Mouse (Mus musculus) adrenal gland, adult 2 months (tissue): ENCODE measurements around the gene Tmem59l. TPM values are rescaled to one million over a fixed set of nuclear protein-coding genes. Genes with fewer than 3 reads are reported as not detected.
A peak's percentile ranks its signal among the peaks of the same experiment; 100 is the strongest.

Experiments
- DNase-seq: peaks from one replicate; pipeline ENCODE4 v3.0.0; 2021
- polyA plus RNA-seq: library from polyadenylated mRNA; depleted of rRNA; stranded (reverse); fragments of >200 nt; gene quantifications from 2 replicates; pipeline ENCODE4 v1.2.3, GENCODE M21; 2012
- total RNA-seq, 2 experiments: library from RNA; stranded (reverse); gene quantifications; 2 replicates each; pipeline ENCODE4 v1.2.3; 2021

Tmem59l gene
- total and polyA plus RNA-seq, 3 experiments, result 16.8 to 42.9 (median 24.3) TPM

DNA sequence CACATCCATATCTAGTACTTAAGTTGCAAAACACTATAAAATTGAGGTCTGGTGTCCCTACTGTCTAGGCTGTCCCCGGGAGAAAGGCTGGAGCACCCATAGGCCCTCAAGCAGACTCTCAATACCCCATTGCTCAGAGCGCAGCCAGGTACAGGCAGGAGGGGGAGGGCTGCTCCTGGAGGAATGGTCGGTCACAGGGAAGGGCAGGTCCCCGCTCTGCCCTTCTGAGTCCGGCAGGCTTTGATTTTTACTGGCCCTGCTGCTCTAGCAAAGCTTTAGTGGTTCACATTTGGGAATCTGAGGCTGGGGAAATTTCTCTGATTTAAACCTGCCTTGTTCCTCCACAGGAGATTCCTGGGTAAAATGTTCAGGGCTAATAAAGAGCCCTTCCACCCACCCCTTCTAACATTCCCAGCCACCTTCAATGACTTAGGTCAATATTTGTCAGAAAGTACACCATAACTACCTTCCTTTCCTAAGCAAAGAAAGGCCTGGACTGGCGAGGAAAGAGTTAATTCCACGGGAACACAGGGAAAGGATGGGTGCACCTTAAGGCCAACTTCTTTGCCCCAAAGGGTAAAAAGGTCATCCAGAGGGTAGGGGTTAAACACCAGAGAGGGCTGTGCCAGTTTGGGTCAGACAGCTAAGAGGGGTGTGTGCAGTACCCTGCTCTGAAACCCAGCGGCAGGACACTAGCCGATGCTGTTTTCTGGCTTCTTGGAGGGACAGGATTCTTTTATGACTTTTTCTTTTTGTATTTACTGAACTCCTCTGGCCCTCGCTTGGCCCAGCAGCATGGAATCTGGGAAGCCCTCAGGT lies 3.1 kb upstream of the Tmem59l start:
- no peak for DNase-seq

DNA sequence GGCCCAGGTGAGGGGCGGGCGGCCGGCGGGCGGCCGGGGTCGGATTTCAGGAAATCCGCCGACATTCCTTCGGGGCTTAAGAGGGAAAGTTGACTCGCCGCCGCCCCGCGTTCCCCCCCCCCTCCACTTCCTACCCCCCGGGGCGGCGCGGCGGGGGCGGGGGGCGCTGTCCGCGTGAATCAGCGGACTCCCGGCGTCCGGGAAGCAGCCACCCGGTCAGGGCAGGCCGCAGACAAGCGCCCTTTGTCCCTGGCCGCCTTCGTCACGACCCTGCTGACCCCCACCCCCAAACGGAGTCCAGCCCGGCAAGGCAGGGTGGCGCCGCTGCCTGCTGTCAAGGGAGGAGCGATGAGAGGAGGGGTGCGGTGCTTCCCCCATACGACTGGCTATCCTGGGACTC lies 2.4 kb upstream of the Tmem59l start:
- DNase-seq, result no peak

DNA sequence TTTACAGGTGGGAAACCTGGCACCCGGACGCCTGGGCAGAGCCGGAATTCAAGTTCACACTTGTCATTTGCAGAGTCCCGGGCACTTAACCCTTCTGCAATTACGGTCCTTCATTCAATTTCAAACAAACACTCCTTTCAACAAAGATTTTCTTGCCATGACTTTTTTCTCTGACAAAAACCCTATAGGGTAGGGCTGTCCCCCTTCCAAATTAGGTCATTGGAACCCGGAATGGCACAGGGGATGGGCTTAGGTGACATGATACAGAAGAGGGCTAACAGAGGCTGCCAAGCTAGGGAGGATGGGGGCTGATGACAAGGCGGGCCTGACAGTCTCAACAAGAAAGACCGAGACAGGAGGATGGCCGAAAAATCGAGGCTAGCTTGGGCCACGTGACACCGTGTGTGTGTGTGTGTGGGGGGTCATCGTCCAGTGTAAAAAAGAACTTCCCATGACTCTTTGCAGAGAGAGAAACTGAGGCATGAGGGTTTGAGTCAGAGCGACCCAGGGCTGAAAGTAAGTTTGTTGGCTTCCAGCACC lies 1.8 kb upstream of the Tmem59l start:
- DNase-seq, result no peak

DNA sequence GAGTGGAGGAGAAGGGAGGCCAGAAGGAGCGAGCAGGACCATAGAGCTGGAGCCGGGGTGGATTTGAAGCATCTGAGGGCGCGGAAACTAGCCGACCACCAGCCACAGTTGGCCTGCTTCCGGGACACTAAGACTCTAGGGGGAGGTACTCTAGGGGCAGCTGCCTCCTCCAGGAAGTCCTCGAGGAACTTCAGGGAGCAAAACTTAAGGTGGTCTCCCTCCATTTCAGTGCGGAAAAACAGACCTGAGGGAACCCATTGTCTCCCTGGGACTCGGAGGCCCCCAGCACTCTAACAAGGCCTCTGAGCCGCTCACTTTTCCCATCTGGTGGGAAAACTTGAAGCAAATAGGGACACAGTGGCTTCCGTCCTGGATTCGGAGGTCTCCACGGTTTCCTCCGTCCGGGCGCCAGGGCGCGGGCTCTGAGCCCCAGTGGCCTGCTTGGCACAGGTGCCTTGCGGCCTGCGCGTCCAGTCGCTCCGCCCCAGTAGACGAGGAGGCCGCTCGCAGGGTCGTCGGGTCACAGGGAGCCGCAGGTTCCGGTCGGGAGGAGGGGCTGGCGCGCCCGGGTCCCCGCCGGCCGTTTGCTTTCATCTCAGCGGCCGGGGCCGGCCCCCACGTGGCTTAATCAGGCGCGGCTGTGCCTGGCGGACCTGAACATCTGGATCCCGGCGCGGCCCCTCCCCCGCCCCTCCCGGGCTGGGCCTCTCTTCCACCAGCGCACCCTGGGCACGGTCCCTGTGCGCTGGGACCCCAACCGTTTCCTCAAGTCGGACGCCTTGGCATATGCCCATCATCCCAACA lies 1.0 kb upstream of the Tmem59l start:
- peak; percentile 47 for DNase-seq

DNA sequence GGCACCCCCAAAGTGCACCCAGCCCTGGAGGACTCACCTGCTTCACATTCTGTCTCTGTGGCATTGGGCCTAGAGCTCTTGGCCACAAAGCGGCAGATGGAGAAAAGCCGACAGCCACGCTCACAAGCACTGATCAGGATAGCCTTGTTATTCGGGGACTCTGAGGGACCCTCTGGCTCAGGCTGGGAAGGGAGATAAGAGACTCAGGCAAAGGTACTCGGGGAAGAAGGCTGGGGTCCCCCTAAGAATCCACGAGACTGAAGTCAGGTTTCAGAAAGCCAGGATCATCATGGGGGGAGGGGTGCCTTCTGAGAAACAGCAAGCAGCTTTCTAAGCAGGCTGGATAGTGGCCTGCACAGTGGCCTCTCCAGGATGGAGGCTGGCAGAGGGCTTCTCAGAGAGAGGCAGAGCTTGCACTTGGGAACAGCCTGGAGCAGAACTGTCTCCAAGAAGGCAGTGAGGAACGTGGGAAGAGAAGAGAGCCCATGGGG lies 922 bp downstream of the Tmem59l start:
- no peak for DNase-seq

DNA sequence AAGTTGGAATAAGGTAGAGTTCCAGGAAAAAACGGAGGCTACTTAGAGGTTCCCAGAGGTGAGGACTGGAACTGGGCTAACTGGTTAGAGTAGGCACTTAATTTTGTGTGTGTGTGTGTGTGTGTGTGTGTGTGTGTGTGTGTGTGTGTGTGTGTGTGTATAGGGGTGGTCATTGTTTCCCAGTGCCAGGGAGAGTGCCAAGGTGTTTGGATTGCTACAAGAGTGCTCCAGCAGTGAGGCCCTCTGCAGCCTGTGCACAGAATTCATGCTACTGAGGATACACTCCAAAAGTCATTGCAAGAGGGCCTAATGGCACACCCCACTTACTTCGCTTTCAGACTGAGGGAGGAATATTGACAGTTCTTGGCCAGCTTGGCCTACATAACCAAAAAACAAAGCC lies 4.2 kb downstream of the Tmem59l start:
- no peak for DNase-seq

DNA sequence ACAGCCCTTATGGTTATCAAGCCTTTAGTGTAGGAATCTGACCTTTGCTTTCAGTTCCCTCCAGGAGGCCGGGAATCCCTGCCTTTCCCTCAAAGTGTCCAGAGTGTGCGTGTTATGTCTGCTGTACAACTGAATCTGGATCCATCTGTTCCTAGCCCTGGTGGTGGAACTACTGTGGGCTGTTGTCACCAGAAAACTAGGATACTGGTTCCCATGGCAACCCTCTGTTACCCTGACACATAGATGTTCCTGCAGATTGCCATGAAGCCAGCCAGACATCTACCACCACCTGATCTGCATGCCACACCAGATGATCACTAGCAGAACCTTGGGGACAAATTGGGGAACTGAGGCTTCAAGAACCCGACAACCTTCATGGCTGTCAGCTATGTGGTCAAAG lies 5.2 kb downstream of the Tmem59l start:
- no peak for DNase-seq

DNA sequence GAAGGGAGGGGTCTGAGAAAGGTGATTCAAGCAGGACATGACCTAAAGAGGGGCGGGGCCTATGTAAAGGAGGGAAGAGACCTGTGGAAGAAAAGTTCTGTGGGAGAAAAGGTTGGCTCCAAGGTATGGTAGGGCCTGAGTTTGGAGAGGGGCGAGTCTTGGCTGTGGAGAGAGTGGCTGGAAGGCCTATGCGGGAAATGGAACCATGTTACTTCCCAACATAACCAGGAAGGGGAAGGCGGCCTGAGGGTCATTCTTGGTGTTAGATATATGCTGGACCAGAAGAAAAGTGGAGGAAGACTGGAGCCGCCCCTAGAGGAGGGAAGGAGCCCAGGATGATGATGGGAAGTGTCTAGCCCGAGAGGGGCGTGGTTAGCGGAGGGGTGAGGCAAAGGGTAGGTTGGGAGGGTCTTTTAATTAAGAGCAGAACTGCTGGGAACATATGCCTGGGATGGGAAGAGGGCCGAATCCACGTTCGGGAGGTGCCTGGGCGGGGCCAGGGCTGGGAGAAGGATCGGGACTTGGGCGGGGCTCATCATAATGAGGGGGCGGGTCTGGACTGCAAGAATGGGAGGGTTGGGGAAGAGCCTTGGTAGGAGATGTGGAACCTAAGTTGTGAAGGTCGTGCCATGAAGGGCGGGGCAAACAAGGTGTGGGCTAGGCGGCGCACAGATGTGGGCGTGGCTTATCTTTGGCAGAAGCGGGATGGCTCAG lies 9.7 kb downstream of the Tmem59l start:
- DNase-seq, result no peak

DNA sequence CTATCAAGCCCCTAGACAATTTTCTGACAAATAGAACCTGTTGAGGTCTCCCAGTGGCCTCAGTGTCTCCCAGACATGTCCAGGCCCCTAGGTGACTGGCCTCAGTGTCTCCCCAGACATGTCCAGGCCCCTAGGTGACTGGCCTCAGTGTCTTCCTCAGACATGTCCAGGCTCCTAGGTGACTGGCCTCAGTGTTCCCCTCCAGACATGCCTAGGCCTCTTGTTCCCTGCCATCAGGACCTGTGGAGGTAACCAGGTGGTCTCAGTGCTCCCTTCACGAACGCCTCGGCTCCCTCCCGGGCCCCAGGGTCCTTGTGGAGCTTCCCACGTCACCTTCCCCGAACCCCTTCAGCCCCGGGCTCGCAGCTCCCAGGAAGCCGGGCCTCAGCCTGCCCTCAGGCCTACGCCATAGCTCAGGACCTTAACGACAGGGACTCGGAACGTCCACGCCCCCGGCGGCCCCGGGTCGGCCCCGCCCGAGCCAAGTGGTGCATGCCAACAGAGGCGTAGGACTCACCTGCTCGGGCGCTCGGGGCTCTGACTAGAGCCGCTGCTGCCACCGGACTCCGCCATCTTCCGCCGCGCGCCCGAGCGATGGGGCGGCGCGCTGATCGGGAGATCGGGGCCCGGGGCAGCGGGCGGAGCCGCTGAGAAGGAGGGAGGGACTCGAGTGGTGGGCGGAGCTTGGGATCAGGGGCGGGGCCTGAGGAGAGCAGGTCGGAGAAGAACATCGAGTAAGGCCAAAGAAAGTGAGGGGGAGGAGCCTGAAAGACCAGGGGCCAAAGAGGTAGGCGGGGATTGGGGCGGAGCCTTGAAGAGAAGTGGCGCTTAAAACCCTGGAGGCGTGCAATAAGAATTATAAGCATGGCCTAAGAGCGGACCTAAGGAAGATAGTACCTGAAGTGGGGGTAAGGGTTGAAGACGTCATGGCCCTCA lies 10.6 kb downstream of the Tmem59l start, which contains the start of gene Klhl26:
Gene Klhl26, minus strand, starts transcription at position 636 of the 936 bp plus-strand sequence.
- DNase-seq, result peak; percentile 98

DNA sequence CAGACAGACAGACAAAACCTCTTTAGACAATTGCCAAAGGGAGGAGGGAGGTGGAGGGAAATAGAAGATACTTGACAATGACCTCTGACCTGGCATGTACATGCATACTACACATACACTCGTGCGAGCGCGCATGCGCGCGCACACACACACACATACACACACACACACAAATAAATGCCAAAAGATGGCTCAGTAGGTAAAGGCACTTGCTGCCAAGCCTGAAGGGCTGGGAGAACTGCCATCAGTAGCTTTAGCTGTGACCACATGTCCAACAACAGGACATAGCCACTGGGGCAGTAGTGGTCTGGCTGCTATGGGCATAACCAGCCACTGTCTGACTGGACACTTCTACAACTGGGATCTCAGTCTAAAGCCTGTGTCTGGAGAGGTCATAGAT lies 15.3 kb downstream of the Tmem59l start:
- no peak for DNase-seq

DNA sequence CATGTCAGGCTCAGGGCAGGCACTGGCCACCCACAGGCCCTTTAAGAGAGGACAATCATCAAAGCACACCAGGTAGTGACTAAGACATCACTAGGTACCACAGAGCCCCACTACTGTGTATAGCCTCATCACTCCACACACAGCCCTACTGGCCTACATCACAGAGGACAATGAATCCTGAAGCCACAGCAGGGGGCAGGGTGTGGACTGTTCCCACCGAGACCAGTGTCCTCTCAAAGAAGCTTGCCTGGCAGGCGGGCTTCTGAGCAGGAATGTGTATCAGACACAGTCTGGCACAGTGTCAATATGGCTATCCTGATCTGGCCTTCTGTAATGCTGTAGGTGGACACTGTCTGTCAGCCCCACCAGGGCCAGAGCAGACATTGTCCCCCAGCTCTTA lies 17.2 kb downstream of the Tmem59l start:
- no peak for DNase-seq

DNA sequence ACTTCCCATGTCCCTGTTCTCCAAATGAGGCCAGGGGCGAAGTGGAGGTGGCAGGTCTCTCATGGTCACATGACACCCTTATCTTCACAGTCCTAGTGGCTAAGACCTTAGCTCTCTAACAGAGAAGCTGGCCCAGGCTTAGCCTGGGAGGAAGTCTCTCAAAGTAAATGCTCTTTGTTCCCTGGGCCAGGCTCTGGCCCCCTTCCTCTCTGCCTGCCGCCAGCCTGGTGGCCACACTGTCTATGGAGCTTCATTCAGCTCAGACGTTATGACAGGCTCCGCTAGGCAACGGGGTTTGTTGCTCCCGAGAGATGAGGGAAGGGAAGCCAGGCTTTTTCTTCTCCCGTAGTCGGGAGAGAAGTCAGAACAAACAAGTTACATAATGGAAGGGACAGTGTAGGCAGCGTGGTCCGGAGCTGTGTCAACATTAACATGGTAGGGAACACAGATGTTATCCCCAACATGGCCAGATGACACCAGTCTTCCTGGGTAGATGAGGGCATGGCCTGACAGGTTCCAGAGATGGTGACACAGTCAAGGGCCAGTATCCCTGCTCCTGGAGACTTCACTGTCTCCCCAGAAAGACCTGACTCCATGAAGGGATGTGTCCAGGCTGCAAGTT lies 17.8 kb downstream of the Tmem59l start:
- no peak for DNase-seq

DNA sequence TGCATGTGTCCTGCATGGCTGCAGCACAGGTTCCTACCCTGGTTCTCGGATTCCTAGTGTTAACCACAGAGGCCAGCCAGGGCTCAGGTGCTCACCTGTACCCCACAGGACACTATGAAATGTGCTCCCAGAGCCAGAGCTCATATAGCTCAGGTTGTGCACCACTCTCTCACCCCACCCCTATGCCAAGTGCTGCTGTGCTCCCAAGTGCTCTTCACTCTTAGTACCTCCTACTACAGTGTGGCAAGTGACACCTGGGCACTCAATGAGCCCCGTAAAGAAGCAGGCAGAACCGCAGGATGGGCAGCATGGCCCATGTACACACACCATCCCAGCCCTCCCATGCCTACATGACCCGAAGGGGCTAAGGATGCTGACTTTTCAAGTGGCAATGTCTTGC lies 18.4 kb downstream of the Tmem59l start:
- DNase-seq, result no peak

DNA sequence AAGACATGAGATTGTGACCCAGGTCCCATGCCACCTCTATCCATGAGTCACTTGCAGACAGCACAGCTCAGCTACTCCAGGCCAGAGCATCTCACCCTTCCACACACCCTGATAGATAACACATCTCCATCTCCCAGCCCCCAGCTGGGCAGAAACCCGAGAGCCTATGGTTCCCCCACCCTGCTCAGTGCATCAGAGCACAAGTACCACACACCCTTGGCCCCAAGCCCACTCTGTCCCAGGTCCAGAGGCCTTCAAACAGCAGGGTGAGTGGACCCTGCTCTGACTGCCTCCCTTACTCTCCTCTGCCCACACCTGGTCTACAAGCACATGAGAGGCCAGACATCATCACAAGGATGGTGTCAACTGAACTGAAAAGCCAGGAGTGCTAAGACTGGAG lies 19.3 kb downstream of the Tmem59l start:
- DNase-seq, result no peak

DNA sequence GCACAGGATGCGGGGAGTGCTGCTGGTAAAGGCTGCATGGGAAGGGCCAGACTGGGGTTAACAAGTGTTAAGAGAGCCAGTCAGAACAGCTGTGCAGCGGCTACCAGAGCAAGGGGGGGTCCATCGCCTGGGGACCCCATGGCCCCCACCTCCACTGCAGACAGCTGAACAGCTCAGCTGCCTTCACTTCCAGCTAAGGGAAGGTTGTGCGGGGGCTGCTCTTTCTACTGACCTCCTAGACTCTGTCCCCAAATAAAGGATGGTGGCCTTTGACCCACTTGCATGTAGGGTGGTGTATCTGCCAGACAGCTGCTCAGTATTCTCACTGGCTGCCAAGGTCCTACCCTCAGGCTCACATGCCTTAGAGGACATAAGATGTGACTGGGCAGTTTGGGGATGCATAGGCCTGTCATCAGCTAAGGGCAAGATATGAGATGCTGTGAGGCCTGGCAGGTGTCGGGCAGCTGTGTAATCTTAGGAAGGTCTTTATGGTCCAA lies 19.9 kb downstream of the Tmem59l start:
- no peak for DNase-seq

DNA sequence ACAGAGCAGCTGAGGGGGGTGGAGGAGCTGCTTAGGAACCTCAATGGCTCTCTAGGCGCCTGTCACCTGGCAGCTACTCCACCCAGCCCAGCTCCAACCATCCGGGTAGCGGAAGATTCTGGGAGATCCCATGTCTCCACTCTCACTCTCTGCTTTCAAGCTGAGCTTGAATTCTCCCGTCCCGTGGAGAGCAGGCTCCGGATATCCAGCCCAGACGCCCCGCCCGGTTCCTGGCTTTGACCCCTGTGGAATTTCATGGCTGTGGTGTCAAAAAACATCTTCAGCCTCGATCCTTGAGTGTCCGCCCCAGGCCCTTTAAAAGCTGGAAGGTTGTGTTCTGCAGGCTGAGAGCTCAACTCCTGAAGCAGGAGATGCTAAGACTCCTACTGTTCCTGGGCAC lies 20.4 kb downstream of the Tmem59l start:
- no peak for DNase-seq

DNA sequence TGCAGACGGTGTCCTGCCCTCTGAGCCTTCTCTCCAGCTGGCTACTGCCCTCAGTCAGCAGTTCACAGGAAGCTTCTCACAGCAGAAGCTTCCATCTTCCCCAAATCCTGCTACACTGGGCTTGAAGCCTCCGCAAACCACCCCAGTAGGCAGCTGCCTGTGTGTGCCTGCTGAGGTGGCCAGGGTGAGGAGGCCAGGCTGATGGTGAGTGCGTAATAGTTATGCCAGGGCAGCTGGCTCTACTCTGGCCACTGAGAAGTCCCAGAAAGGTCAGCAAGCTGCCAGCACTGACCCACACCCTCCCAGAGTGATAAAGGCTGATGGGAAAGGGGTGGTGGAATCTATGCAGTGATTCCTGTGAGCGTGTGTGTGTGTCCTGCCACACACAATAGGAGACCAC lies 20.9 kb downstream of the Tmem59l start:
- DNase-seq, result no peak

DNA sequence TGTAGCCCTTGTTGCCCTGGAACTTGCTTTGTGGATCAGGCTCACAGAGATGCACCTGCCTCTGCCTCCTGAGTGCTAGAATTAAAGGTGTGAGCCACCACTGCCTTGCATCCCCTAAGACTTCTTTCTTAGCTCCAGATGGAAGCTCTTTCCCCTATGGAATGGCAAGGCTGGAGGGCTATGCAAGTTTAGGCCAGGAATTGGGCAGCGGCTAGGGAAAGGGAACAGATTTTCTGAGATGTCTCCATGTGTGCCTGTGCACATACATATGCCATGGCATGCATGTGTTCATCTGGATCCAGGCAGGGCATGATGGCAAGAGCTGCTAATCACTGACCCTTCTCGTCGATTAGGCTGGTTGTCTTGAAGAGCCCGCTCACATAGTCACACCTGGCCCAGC lies 21.5 kb downstream of the Tmem59l start:
- DNase-seq, result no peak

DNA sequence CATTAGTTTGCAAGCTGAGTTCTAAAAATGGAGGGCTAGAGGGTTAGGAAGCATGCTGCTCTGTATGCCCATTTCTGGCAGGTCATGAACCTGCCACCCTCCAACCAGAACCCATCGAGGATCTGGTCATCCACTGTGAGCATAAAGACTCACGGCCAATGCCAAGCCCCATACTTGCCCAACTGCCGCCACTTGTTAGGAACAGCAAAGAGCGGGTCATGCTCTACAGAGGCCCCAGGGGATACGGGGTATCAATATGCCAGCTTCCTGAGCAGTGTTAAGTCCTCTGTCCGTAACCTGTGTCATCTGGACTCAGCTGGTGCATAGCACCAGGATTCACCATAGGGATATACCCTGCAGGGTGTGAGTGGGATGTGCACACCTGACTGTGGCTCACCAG lies 23.0 kb downstream of the Tmem59l start:
- DNase-seq, result no peak

DNA sequence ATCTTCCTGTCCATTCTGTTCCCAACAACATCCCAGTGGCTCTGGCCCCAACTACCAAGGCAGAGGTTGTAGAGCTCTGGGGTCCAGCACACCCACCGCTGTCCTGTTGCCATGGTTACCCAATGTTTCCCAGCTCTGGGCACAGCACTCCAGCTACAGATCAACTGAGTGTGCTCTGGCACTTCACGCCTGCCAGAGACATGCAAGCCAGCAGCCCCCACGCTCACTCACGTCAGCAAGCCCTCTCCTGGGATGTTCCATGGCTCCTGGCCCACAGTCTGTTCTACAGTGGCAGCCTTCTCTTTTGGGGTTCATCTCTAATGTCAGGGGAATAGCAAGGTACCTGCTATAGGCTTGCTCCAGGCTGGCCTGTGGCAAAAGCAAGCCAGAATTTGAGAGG lies 23.9 kb downstream of the Tmem59l start:
- no peak for DNase-seq

DNA sequence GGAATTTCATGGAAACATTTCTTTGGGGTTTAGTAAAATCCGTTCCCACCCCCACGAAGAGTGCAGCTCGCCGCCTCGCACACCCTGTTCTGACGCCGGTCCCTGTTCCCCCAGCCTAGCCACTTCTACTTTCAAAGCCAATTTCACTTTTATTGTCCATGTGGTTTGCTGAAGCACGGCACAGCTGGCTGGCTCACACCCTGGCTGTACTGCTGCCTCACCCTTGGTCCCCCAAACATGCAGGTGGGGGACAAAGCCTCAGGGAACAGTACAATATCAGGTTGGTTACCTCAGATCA lies 24.7 kb downstream of the Tmem59l start:
- DNase-seq, result no peak
